Mouse (Mus musculus) embryo, embryonic 10 days (tissue): ENCODE measurements at regions not wholly inside any gene's neighbourhood (a gene's known extent, or its start where the extent isn't known, plus 50 kb on each side); places are given as distances from the start of the nearest gene placed in this dataset.

Source experiments
- DNase-seq: peaks from one replicate; pipeline ENCODE4 v3.0.0-alpha.2; 2015; ENCODE audit warnings: low spot score

- DNase-seq = no peak
These were observed 380.7 kb upstream of the Chrm3 start for GRCm38 (mm10) chr13:10741391-10741790.

GRCm38 (mm10) chr13:10725745-10726171, 365.1 kb upstream of the Chrm3 start:
- no peak for DNase-seq

GRCm38 (mm10) chr13:10725335-10725734, 364.7 kb upstream of the Chrm3 start:
- DNase-seq = no peak

- DNase-seq = no peak
These were observed 360.0 kb upstream of the Chrm3 start for GRCm38 (mm10) chr13:10720639-10721038.

GRCm38 (mm10) chr13:10711451-10711850, 350.8 kb upstream of the Chrm3 start:
- no peak for DNase-seq

GRCm38 (mm10) chr13:10710909-10711308, 350.3 kb upstream of the Chrm3 start:
- peak; percentile 5 for DNase-seq

GRCm38 (mm10) chr13:10697146-10697545, 336.5 kb upstream of the Chrm3 start:
- no peak for DNase-seq

- no peak for DNase-seq
These were observed 335.7 kb upstream of the Chrm3 start for GRCm38 (mm10) chr13:10696181-10696977.

GRCm38 (mm10) chr13:10691307-10691706, 330.7 kb upstream of the Chrm3 start:
- no peak for DNase-seq

- no peak for DNase-seq
These were observed 326.7 kb upstream of the Chrm3 start for GRCm38 (mm10) chr13:10687379-10687778.

- no peak for DNase-seq
These were observed 293.4 kb upstream of the Chrm3 start for GRCm38 (mm10) chr13:10654086-10654422.

- no peak for DNase-seq
These were observed 292.9 kb upstream of the Chrm3 start for GRCm38 (mm10) chr13:10653376-10654085.

- DNase-seq = peak; percentile 21
These were observed 276.2 kb upstream of the Chrm3 start for GRCm38 (mm10) chr13:10636859-10637258.

- DNase-seq = no peak
These were observed 269.8 kb upstream of the Chrm3 start for GRCm38 (mm10) chr13:10630467-10630866.

GRCm38 (mm10) chr13:10619661-10620060, 259.0 kb upstream of the Chrm3 start:
- no peak for DNase-seq

GRCm38 (mm10) chr13:10618421-10618954, 257.8 kb upstream of the Chrm3 start:
- no peak for DNase-seq

- DNase-seq = no peak
These were observed 214.3 kb upstream of the Chrm3 start for GRCm38 (mm10) chr13:10574951-10575350.

GRCm38 (mm10) chr13:10566825-10567224, 206.2 kb upstream of the Chrm3 start:
- no peak for DNase-seq

GRCm38 (mm10) chr13:10557559-10557958, 196.9 kb upstream of the Chrm3 start:
- DNase-seq = no peak

GRCm38 (mm10) chr13:10554595-10554994, 193.9 kb upstream of the Chrm3 start:
- DNase-seq = no peak

GRCm38 (mm10) chr13:10542723-10543122, 182.1 kb upstream of the Chrm3 start:
- no peak for DNase-seq

- no peak for DNase-seq
These were observed 179.7 kb upstream of the Chrm3 start for GRCm38 (mm10) chr13:10540197-10540940.
